Mouse (Mus musculus) G1E (cell line): Measurements from ENCODE around the gene Ube4b. TPM values are rescaled to one million over a fixed set of nuclear protein-coding genes. Genes with fewer than 3 reads are reported as not detected.

Experiments
- ATAC-seq: 2 replicates; pipeline ENCODE4 v1.8.0; 2016; ENCODE audit warnings: mild to moderate bottlenecking; ENCODE audit not compliant: insufficient number of reproducible peaks, poor library complexity, low FRiP score, severe bottlenecking; ENCODE audit errors: extremely low read depth
- DNase-seq: peaks from one replicate; pipeline ENCODE4 v3.0.0; 2012; ENCODE audit warnings: low spot score
- H3K27me3 ChIP-seq: 2 replicates; pipeline ENCODE4 v1.6.1; 2012; ENCODE audit warnings: mild to moderate bottlenecking, low read length, inconsistent platforms; ENCODE audit not compliant: insufficient read depth
- H3K36me3 ChIP-seq: replicated peaks from 2 replicates; pipeline ENCODE3; 2012; ENCODE audit warnings: mild to moderate bottlenecking, inconsistent platforms
- H3K4me1 ChIP-seq: 2 replicates; pipeline ENCODE4 v1.6.1; 2012; ENCODE audit warnings: low read depth, low read length, inconsistent platforms, mixed read lengths; ENCODE audit not compliant: insufficient read depth
- H3K4me3 ChIP-seq: 2 replicates; pipeline ENCODE4 v1.5.1; 2012; ENCODE audit warnings: low read depth, mild to moderate bottlenecking, inconsistent platforms, low read length, moderate library complexity, mixed read lengths
- H3K9me3 ChIP-seq: replicated peaks from 2 replicates; pipeline ENCODE4 v1.6.1; 2012; ENCODE audit warnings: inconsistent platforms
- CTCF ChIP-seq: IDR thresholded peaks from 2 replicates; pipeline ENCODE4 v1.5.1; 2012; ENCODE audit warnings: low read depth, low read length, inconsistent platforms, mixed read lengths
- GATA1 ChIP-seq: IDR thresholded peaks from 2 replicates; pipeline ENCODE4 v1.6.1; 2012; ENCODE audit warnings: borderline replicate concordance, low read length, inconsistent platforms, mixed read lengths
- GATA2 ChIP-seq: IDR thresholded peaks from 2 replicates; pipeline ENCODE4 v1.6.1; 2012; ENCODE audit warnings: low read depth, low read length, inconsistent platforms, borderline replicate concordance
- POLR2AphosphoS5 ChIP-seq: IDR thresholded peaks from 2 replicates; pipeline ENCODE4 v1.6.1; 2012; ENCODE audit warnings: low read depth, low read length, inconsistent platforms; ENCODE audit not compliant: insufficient replicate concordance
- TAL1 ChIP-seq: conservative IDR thresholded peaks from 2 replicates; pipeline ENCODE4 v1.6.1; 2012; ENCODE audit warnings: low read depth, low read length, inconsistent platforms, mixed read lengths
- polyA plus RNA-seq: library from polyadenylated mRNA; stranded (reverse); fragments of >175 nt; gene quantifications from 2 replicates; pipeline ENCODE4 v1.2.3, GENCODE M21; 2012
- total RNA-seq, 2 experiments: library from RNA; stranded (forward) in 1 of 2; stranded (reverse) in 1 of 2; fragments of 200-1000 nt in 1 of 2; fragments of >200 nt in 1 of 2; fragmentation: Nextera tagmentation in 1 of 2; gene quantifications; 2 replicates each; pipeline ENCODE4 v1.2.3; 2014 to 2017

Ube4b gene
- total and polyA plus RNA-seq, 3 experiments = 51.9 to 346 (median 118) TPM

DNA sequence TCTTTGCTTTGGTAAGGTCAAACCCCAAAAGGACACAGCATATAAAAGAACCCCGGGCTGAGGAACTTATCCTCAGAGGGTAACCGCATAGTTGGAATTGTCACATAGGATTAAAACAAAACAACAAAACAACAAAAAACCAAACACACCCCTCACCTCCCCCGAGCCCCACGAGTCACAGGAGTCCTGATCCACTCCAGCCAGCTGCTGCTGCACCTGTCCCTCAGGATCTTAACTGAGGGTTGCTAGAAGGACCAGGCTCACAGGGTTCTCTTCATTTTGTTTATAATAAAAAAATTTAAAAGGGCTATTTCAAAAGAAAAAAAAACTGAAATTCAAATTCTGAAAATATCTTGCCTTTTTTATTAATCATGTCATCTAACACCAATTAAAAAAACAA lies 97.8 kb downstream of the Ube4b start:
- TF ChIP-seq GATA2 = no peak
- no peak for TF ChIP-seq GATA1
- TF ChIP-seq POLR2AphosphoS5 = no peak
- TF ChIP-seq CTCF = no peak
- TF ChIP-seq TAL1 = no peak
- Histone ChIP-seq H3K4me1 (no peaks in the 10 kb centered on the region; the same call in 1 of the 2 replicates), H3K36me3 (peaks cover 65% of the 10 kb centered on the region), H3K9me3 (no peaks in the 10 kb centered on the region; the same call in 1 of the 2 replicates), H3K4me3 (no peak overlapping the region), H3K27me3 (no peaks in the 10 kb centered on the region; the same call in 1 of the 2 replicates)
- no peak for ATAC-seq
- no peak for DNase-seq

- no peaks in the 10 kb centered on the region; the same call in 1 of the 2 replicates for H3K9me3 ChIP-seq
- DNase-seq = no peak
- ATAC-seq = no peak
- H3K36me3 ChIP-seq = peaks cover 53% of the 10 kb centered on the region
- peaks cover 13% of the 10 kb centered on the region for H3K4me1 ChIP-seq
- TF ChIP-seq CTCF = no peak
- no peak for TF ChIP-seq TAL1
- TF ChIP-seq POLR2AphosphoS5 = no peak
- no peak for TF ChIP-seq GATA1
- no peak for TF ChIP-seq GATA2
- H3K4me3 ChIP-seq = no peak overlapping the region
- no peaks in the 10 kb centered on the region; the same call in 1 of the 2 replicates for H3K27me3 ChIP-seq
Measured at GRCm38 (mm10) chr4:149327281-149327680, 99.3 kb downstream of the Ube4b start.

DNA sequence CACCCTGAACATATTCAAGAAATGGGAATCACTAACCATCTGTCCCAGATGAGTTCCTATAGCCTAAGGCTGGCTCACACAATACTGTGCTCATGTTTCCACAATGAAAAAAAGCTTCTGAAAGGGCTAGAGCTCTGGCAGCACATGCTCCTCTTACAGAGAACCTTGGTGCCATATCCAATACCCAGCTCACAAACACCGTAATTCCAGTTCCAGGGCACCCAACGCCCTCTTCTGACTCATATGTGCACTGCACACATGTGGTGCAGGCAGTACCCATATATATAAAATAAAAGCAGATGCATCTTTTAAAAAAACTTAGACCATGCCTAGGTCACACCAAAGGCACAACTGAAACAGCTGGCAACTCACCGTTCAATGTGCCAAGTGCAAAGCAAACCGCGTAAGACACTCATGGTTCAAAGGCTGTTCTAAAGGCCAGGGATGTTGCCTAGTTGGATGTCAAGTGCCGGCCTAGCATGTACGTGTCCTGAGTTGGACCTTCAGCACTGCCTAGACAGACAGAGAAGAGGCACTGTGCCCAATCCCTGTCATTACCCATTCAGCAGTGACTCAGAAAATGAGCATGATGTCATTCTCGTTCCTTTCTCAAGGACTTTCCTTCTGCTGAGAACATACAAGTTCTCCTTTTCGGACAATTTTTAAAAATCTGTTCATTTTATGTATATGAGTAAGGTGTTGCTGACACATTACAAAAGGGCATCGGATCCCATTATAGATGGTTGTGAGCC lies 101.0 kb downstream of the Ube4b start:
- Histone ChIP-seq H3K27me3 (no peaks in the 10 kb centered on the region; the same call in 1 of the 2 replicates), H3K4me3 (no peak overlapping the region), H3K9me3 (no peaks in the 10 kb centered on the region), H3K4me1 (peaks cover 14% of the 10 kb centered on the region), H3K36me3 (peaks cover 39% of the 10 kb centered on the region)
- no peak for ATAC-seq
- DNase-seq = no peak
- TF ChIP-seq GATA1 (no peak), GATA2 (no peak), POLR2AphosphoS5 (no peak), TAL1 (no peak), CTCF (no peak)

GRCm38 (mm10) chr4:149323730-149324129 lies 102.8 kb downstream of the Ube4b start:
- ATAC-seq = no peak
- DNase-seq = no peak
- no peaks in the 10 kb centered on the region; the same call in 1 of the 2 replicates for H3K27me3 ChIP-seq

GRCm38 (mm10) chr4:149322718-149323117 lies 103.8 kb downstream of the Ube4b start:
- TF ChIP-seq GATA1 = no peak
- no peak for TF ChIP-seq POLR2AphosphoS5
- no peak for TF ChIP-seq TAL1
- H3K4me3 ChIP-seq = no peak overlapping the region

More at GRCm38 (mm10) chr4:149323730-149324129, 102.8 kb downstream of the Ube4b start:
- Histone ChIP-seq H3K9me3 (no peaks in the 10 kb centered on the region), H3K4me1 (peaks cover 14% of the 10 kb centered on the region), H3K4me3 (no peak overlapping the region), H3K36me3 (peaks cover 21% of the 10 kb centered on the region)
- TF ChIP-seq CTCF (no peak), GATA2 (no peak), GATA1 (no peak)

GRCm38 (mm10) chr4:149322286-149322685 lies 104.3 kb downstream of the Ube4b start:
- H3K36me3 ChIP-seq = peaks cover 8% of the 10 kb centered on the region
- no peak for ATAC-seq
- TF ChIP-seq GATA1 (no peak), POLR2AphosphoS5 (no peak), GATA2 (no peak), CTCF (no peak), TAL1 (no peak)
- H3K9me3 ChIP-seq = no peaks in the 10 kb centered on the region
- DNase-seq = no peak
- H3K4me3 ChIP-seq = no peak overlapping the region
- H3K27me3 ChIP-seq = peaks cover 9% of the 10 kb centered on the region
- peaks cover 14% of the 10 kb centered on the region for H3K4me1 ChIP-seq

More at GRCm38 (mm10) chr4:149322718-149323117, 103.8 kb downstream of the Ube4b start:
- peaks cover 13% of the 10 kb centered on the region for H3K36me3 ChIP-seq
- H3K27me3 ChIP-seq = peaks cover 5% of the 10 kb centered on the region
- ATAC-seq (no peak), DNase-seq (no peak)
- H3K9me3 ChIP-seq = no peaks in the 10 kb centered on the region
- H3K4me1 ChIP-seq = peaks cover 14% of the 10 kb centered on the region
